Mouse (Mus musculus): ENCODE measurements at regions not wholly inside any gene's neighbourhood (a gene's known extent, or its start where the extent isn't known, plus 50 kb on each side); places are given as distances from the start of the nearest gene placed in this dataset.
"Not testable (repeated sequence)": the region's sequence is repeated elsewhere in the genome, so short reads cannot be mapped to it uniquely, and the experiment has no call there.

- DNase-seq = no peak
Measured at GRCm38 (mm10) chr1:12025791-12026190, 611.9 kb downstream of the A830018L16Rik start.

DNA sequence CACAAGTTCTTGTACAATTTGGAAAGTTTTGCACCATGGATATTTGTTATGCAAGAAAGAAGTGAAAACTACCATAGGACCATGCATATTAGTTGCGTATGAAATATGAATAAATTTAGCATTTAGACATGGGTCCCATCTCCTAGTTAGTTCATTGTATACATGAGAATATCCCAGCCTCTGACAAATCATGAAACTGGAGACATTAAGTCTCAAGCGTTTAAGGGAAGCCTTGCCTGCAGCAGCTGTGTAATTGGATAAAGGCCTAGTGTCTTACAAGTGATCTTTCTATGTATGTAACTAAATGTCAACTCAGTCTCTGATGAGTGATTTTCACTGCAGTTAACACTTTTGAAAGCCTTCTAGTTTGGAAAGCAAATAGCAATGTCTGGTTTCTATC is 613.5 kb downstream of the A830018L16Rik start:
- DNase-seq = no peak

- DNase-seq = no peak
Measured at GRCm38 (mm10) chr1:12028074-12028473, 614.2 kb downstream of the A830018L16Rik start.

DNA sequence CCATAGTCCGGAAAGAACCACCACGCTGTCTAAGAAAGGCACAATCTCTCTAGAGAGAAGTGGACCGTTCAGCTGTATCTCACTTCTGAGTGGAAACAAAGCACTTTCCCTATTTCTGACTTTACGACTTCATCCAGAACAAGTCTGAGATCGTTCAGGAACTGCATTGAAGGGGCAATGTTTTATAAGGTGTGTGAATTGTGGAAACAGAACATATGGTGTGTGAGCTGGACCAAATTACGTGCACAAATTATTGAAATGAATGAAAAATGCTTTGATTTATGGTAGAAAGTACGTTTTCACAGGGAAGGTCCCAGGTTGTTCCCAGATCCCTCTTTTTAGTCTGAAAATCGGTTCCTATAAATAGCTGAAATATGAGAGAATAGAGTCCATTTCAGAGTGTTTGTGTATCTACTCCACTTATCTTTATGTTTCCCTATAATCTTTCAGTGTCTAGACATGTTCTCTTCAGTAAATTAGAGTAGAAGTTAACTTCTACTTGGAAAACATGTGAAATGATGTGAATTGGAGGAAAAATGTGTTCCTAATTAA is 638.1 kb downstream of the A830018L16Rik start:
- DNase-seq = no peak

DNA sequence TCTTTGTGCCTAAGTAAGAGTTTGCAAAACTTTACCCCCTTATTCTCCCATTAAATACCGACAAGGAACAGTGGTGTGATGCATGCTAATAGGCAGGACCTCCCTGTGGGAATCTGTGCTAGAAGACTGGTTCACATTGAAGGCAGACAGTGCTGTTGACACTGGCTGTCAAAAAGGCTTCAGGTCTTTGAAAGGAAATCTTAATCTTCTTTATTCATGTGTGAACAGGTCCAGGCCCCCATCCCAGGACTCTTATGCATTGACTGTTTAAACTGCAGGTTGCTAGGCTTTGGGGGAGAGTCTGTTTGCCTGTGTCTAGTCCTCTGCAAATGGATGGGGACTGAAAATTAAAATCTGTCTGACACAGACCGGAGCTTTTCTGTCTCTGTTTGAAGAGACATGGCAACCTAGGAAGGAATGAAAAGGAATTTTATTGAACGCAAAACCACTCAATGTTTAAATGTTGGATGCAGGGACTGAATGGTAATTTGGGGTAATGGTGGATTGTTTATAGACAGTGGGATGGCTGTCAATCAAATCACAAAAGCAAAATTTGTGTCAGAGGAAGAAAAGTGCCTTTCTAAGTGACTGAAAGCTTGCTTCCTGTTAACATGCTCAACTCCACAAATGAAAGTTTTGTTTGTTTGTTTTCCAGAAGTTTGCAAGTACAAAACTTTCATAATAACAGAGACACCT is 642.1 kb downstream of the A830018L16Rik start:
- DNase-seq = no peak

DNA sequence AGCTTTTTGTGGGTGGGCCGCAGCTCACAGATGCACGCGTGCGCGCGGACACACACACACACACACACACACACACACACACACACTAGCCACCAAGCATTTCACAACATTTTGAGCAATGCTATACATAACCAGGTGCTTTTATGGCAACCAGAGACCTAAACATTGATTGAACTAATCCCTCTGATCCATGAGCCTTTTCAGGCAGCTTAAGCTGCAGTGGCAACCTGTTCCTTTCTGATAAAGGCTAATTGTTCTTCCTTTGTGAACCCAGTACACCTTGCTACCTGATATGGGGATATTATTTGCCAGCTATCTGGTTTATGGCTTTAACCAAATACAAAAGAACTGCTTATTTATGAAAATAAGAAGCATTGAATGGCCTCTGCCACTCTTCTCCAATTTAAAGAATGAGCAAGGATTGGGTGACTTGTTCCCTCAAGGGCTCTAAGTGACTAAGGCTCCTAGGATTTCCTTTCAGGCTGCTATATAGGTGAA is 651.2 kb downstream of the A830018L16Rik start:
- no peak for DNase-seq

- no peak for DNase-seq
Measured at GRCm38 (mm10) chr1:12092564-12093504, 678.9 kb downstream of the A830018L16Rik start.

- DNase-seq = no peak
Measured at GRCm38 (mm10) chr1:12115041-12115828, 701.3 kb downstream of the A830018L16Rik start.

DNA sequence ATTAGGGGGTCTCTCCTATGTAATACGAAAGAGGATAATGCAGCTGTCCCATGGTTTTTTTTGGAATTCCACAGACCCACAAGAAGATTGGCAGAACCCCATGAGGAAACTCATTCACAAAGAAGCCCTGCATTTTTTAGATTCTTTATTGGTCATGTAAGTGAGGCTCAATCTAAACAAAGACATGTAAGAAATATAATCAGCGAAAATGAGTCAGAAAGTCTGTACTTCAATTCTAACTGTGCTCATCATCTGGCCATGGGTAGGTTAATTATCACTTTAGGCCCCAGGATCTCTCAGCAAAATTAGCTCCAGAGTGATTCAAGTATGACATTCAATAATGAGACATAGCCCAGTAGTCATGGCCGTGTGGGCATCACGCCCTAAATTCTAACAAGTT is 703.2 kb downstream of the A830018L16Rik start:
- DNase-seq = no peak

DNA sequence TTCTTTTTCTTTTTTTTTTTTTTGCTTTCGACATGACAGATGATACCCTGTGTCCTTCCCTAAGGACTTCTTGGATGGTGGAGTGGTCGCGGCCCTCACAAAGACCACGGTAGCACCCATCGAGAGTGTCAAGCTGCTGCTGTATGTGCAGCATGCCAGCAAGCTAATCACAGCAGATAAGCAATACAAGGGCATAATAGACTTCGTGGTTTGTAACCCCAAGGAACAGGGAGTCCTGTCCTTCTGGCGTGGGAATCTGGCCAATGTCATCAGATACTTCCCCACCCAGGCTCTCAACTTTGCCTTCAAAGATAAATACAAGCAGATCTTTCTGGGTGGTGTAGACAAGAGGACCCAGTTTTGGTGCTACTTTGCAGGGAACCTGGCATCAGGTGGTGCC is 707.0 kb downstream of the A830018L16Rik start:
- no peak for DNase-seq

DNA sequence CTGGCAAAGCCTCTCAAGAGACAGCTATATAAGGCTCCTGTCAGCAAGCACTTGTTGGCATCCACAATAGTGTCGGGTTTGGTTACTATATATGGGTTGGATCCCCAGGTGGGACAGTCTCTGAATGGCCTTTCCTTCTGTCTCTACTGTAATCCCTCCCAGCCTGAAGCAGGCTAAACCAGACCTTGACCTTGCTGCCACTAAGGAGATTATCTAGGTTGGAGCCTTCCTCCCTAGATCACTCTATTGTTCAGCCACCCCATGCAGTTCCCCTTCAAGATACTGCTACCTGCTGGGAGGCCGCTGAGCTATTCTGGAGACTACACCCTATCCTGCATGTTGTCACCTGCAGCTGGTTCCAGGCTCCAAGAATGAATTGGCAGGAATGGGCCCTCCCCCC is 712.7 kb downstream of the A830018L16Rik start:
- not testable (repeated sequence) for DNase-seq

DNA sequence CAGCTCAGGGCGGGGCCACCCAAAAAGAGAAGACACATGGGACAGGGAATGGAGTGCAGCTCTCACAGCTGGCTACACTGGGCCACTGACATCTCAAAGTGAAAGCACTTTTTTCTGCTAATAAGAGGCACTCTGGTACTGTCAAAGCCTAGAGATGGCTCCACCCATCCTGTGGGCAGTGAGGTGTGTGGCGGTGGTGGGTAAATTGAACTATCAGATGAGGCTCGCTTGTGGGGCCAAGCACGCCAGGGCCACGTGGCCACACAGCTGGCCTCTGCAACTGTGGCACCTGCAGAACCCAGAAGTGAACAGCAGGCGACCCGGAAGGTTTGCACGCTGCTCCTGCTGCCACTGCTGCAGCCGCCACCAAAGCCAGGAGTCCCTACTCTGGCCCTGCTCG is 756.6 kb downstream of the A830018L16Rik start:
- no peak for DNase-seq

GRCm38 (mm10) chr1:12189646-12190233 is 775.8 kb downstream of the A830018L16Rik start:
- DNase-seq = no peak

GRCm38 (mm10) chr1:12192588-12192987 is 778.7 kb downstream of the A830018L16Rik start:
- no peak for DNase-seq

DNA sequence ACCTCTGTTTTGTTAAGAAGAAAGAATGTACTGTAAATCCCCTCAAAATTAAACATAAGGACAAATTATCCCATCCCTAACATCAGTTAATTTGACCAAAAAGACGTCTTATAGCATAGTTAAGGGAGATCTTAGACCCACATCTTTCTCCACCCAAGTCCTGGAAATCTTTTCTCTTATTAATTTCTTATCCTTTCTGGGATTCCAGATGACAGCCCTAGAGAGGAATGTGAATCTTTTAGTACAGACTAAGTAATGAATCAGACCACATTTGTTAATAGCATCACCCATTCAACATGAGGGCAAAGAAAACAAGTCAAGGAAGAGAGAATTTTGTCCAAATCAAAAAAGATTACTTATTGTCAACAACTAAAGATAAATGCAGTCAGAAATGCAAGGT is 817.2 kb downstream of the A830018L16Rik start:
- no peak for DNase-seq

GRCm38 (mm10) chr1:12242090-12242489 is 828.2 kb downstream of the A830018L16Rik start:
- DNase-seq = no peak

- no peak for DNase-seq
Measured at GRCm38 (mm10) chr1:12282493-12282892, 868.6 kb downstream of the A830018L16Rik start.

DNA sequence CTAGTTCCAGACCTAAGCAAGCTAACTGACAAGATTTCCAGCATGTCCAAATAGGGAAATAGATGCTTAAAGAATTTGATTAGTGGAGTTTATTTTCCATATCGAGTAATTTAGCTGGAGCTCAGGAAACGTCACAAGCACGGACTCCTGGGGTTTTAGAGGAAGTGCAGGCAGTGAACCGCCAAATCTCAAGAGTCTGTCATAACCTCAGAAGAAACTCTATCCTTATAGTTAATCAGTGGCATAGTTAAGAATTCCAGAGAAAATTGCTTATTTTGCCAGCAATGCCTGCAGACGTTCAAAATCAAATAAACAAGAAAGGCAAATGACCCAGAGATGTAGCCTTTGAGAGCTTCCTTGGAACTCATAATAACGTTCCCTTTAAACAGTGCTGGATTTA is 871.6 kb downstream of the A830018L16Rik start:
- DNase-seq = no peak

- peak; percentile 10 for DNase-seq
Measured at GRCm38 (mm10) chr1:12286026-12286425, 872.1 kb downstream of the A830018L16Rik start.

GRCm38 (mm10) chr1:12288521-12288920 is 874.6 kb downstream of the A830018L16Rik start:
- DNase-seq = no peak

- DNase-seq = peak; percentile 69
Measured at GRCm38 (mm10) chr1:12291787-12292186, 877.9 kb downstream of the A830018L16Rik start.
